Mouse (Mus musculus) ES-E14 (cell line): ENCODE results near the gene Rbx1. TPM values are rescaled to one million over a fixed set of nuclear protein-coding genes. Genes with fewer than 3 reads are reported as not detected.
A peak's percentile ranks its signal among the peaks of the same experiment; 100 is the strongest.

Source experiments
- DNase-seq: peaks from one replicate; pipeline ENCODE4 v3.0.0-alpha.2; 2013; ENCODE audit warnings: low read depth, low spot score
- H3K27ac ChIP-seq: 2 replicates; pipeline ENCODE4 v1.5.1; 2012; ENCODE audit warnings: low read depth, mild to moderate bottlenecking, low read length, moderate library complexity, mixed read lengths; ENCODE audit not compliant: poor library complexity, insufficient read depth, severe bottlenecking
- H3K36me3 ChIP-seq: 2 replicates; pipeline ENCODE4 v1.6.1; 2012; ENCODE audit warnings: mild to moderate bottlenecking, low read length, moderate library complexity, mixed read lengths; ENCODE audit not compliant: control insufficient read depth, poor library complexity, insufficient read depth, severe bottlenecking
- H3K4me1 ChIP-seq, 2 experiments: fragments of 150-350 bp in 1 of 2; sonication (generic) in 1 of 2; 2 replicates each; pipeline ENCODE4 v1.6.1; 2012; ENCODE audit warnings: low read length in 2 of 2, mild to moderate bottlenecking in 1 of 2, mixed read lengths in 1 of 2; ENCODE audit not compliant: control insufficient read depth in 2 of 2, insufficient read depth in 2 of 2, poor library complexity in 1 of 2
- H3K4me3 ChIP-seq, 2 experiments: fragments of 150-350 bp in 1 of 2; sonication (generic) in 1 of 2; 2 replicates each; pipeline ENCODE4 v1.5.1; 2012; ENCODE audit warnings: low read length in 2 of 2, low read depth in 1 of 2, mild to moderate bottlenecking in 1 of 2, mixed read lengths in 1 of 2; ENCODE audit not compliant: insufficient read depth in 1 of 2, poor library complexity in 1 of 2, severe bottlenecking in 1 of 2
- H3K9ac ChIP-seq: 2 replicates; pipeline ENCODE4 v1.6.1; 2012; ENCODE audit warnings: low read depth, mild to moderate bottlenecking, low read length, mixed read lengths; ENCODE audit not compliant: poor library complexity, insufficient read depth, severe bottlenecking
- H3K9me3 ChIP-seq: fragments of 150-350 bp; sonication (generic); 2 replicates; pipeline ENCODE4 v1.6.1; 2012; ENCODE audit warnings: low read depth, mild to moderate bottlenecking, low read length; ENCODE audit not compliant: control insufficient read depth, insufficient read depth
- CHD2 ChIP-seq: IDR thresholded peaks from 2 replicates; pipeline ENCODE4 v1.6.1; 2014; ENCODE audit warnings: mild to moderate bottlenecking, low read depth, low read length, inconsistent platforms
- HCFC1 ChIP-seq: IDR thresholded peaks from 2 replicates; pipeline ENCODE4 v1.6.1; 2012; ENCODE audit warnings: low read length, inconsistent platforms, borderline replicate concordance; ENCODE audit not compliant: insufficient read depth
- MAFK ChIP-seq: IDR thresholded peaks from 2 replicates; pipeline ENCODE4 v1.6.1; 2014; ENCODE audit warnings: mild to moderate bottlenecking, low read depth, low read length, inconsistent platforms; ENCODE audit not compliant: insufficient read depth
- ZC3H11A ChIP-seq: IDR thresholded peaks from 2 replicates; pipeline ENCODE4 v1.6.1; 2012; ENCODE audit warnings: low read depth, mild to moderate bottlenecking, inconsistent platforms, low read length, borderline replicate concordance
- ZNF384 ChIP-seq: IDR thresholded peaks from 2 replicates; pipeline ENCODE4 v1.6.1; 2012; ENCODE audit warnings: low read depth, low read length, inconsistent platforms
- in situ Hi-C, 2 experiments: fragments of 600-800 bp; cut with MboI; formaldehyde crosslinking; loops; one replicate each; pipeline ENCODE4 v1.15.1; 2025; ENCODE audit warnings: low sequenced_read_pairs in 2 of 2, inconsistent platforms in 1 of 2; ENCODE audit not compliant: unreplicated experiment in 2 of 2
- total RNA-seq: library from RNA; depleted of rRNA; stranded (reverse); fragments of 300-350 nt; gene quantifications from 2 replicates; pipeline ENCODE4 v1.2.3, GENCODE M21; 2012

Rbx1 gene
- total RNA-seq, 1 experiment, result 282 TPM

DNA sequence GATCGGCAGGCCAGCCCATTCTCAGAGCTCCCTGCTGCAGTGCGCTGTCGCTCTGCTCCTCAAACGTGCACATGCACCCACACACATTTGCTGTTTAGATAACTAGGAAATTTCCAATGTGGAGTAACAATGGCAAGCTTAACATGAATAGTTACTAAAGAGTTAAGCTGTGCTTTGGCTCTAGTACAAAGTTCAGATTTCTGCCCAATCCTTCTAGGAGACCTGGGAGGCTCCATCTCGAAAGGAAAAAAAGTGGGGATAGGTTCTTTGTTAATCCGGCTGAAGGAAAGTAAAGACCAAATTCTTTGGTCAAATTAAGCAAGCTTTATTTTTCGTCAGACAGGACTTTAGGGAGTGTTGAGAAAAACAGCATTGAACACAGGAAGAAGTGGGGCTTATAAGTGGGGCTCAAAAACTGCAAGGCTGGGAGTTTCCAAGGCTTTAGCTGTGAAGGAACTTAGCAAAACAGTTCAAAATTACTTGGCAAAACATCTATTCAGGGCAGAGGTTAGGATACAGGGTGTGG is 43.9 kb upstream of the Rbx1 start:
- Histone ChIP-seq H3K4me1 (peaks cover 3 to 6% of the 10 kb centered on the region in 2 experiments; a peak in 2 of 4 replicates), H3K9me3 (no peaks in the 10 kb centered on the region), H3K4me3 (no peak overlapping the region), H3K27ac (no peak overlapping the region), H3K9ac (no peak overlapping the region), H3K36me3 (peaks cover 3% of the 10 kb centered on the region; the same call in 1 of the 2 replicates)
- TF ChIP-seq CHD2 (no peak), HCFC1 (no peak), ZNF384 (no peak), ZC3H11A (no peak), MAFK (no peak)
- no peak for DNase-seq
- in situ Hi-C loops, result no loop called here

DNA sequence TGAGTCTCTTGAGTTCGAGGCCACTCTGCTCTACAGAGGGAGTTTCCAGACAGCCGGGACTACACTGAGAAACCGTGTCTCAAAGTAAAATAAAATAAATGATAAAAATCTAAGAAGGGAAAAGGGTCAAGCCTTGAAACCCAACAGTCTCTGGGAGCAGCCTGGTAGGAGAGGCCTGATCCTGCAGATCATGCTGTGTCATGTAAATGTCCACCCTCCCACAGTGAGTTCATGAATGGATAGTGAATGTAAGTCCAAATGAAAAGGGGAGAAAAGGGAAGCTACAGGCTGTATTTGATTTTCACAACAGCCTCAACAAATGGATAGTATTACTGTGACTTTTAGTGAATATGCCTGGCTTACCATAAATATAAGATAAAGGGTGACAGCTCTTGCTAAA is 40.8 kb upstream of the Rbx1 start:
- Histone ChIP-seq H3K4me1 (peaks cover 0 to 5% of the 10 kb centered on the region in 2 experiments; a peak in 1 of 4 replicates), H3K36me3 (peaks cover 10% of the 10 kb centered on the region), H3K9ac (no peak overlapping the region), H3K27ac (no peak overlapping the region), H3K4me3 (no peak overlapping the region), H3K9me3 (no peaks in the 10 kb centered on the region)
- TF ChIP-seq MAFK (0 out of 2 replicates have a peak, but pooled peaks have one; percentile 21), HCFC1 (no peak)
- in situ Hi-C loops, result no loop called here
- no peak for DNase-seq

DNA sequence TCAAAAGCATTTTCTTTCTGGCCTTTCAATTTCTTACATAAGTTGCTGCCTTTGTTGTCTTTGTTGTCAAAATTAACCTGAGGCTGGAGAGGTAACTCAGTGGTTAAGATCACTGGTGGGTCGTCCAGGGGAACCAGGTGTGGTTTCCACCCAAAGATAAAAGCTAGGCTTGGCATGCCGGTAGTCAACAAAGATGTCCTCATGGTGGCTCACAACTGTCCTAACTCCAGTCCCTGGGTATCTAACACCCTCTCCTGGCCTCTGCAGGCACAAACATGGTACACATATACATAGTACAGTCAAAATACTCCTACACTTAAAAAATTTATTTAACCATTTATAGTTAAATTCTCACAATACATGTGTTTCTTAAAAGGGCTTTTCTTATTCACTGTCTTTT is 38.1 kb upstream of the Rbx1 start:
- Histone ChIP-seq H3K9me3 (no peaks in the 10 kb centered on the region), H3K27ac (no peak overlapping the region), H3K4me3 (no peak overlapping the region), H3K4me1 (peaks cover 0 to 5% of the 10 kb centered on the region in 2 experiments; a peak in 1 of 4 replicates), H3K9ac (no peak overlapping the region), H3K36me3 (peaks cover 13% of the 10 kb centered on the region)
- in situ Hi-C loops, result no loop called here
- no peak for DNase-seq
- TF ChIP-seq HCFC1 (no peak), ZNF384 (no peak), MAFK (no peak)

GRCm38 (mm10) chr15:81431195-81431594 is 34.9 kb upstream of the Rbx1 start:
- in situ Hi-C loops, result no loop called here
- no peak for TF ChIP-seq MAFK
- Histone ChIP-seq H3K36me3 (peaks cover 13% of the 10 kb centered on the region), H3K4me3 (no peak overlapping the region), H3K27ac (no peak overlapping the region), H3K9me3 (no peaks in the 10 kb centered on the region), H3K9ac (no peak overlapping the region), H3K4me1 (no peaks in the 10 kb centered on the region)
- no peak for DNase-seq

GRCm38 (mm10) chr15:81438345-81438744 is 27.8 kb upstream of the Rbx1 start:
- Histone ChIP-seq H3K27ac (no peak overlapping the region), H3K4me3 (no peak overlapping the region), H3K9me3 (no peaks in the 10 kb centered on the region), H3K9ac (no peak overlapping the region), H3K36me3 (peaks cover 6% of the 10 kb centered on the region; the same call in 1 of the 2 replicates), H3K4me1 (no peaks in the 10 kb centered on the region)
- TF ChIP-seq ZNF384 (no peak), ZC3H11A (no peak), MAFK (no peak), CHD2 (no peak), HCFC1 (no peak)
- no peak for DNase-seq
- in situ Hi-C loops, result no loop called here
